Mouse (Mus musculus) layer of hippocampus, adult 18-20 months (tissue): ENCODE measurements around the gene Dyrk1b. TPM values are rescaled to one million over a fixed set of nuclear protein-coding genes. Genes with fewer than 3 reads are reported as not detected.
A peak's percentile ranks its signal among the peaks of the same experiment; 100 is the strongest.
"Not testable (repeated sequence)": the region's sequence is repeated elsewhere in the genome, so short reads cannot be mapped to it uniquely, and the experiment has no call there.

Source experiments
- DNase-seq, 2 experiments: peaks; one replicate each; pipeline ENCODE4 v3.0.0; 2022; ENCODE audit warnings: low spot score in 2 of 2
- long read RNA-seq: library from polyadenylated mRNA; stranded (forward); transcript quantifications from one replicate; pipeline ENCODE4 v2.0.0, GENCODE M21; 2021
- total RNA-seq, 2 experiments: library from RNA; stranded (reverse); gene quantifications; 2 replicates each; pipeline ENCODE4 v1.2.3; 2021

Gene Dyrk1b
- total RNA-seq = 10 to 100 TPM; 41.8 to 43.7 TPM
- long read RNA-seq, transcript Dyrk1b-201 (11 exons, 2,534 nt) = major isoform, 10 of 25 reads
- long read RNA-seq, transcript Dyrk1b-203 (11 exons, 2,018 nt) = minor isoform, 5 of 25 reads
- long read RNA-seq, partial matches to known transcripts = 8 of 25 reads
- long read RNA-seq, other reads (novel, unspliced or antisense) = 2 of 25 reads

GRCm38 (mm10) chr7:28179228-28179627 is at the start of gene Dyrk1b:
Gene Dyrk1b, plus strand, starts transcription at chr7:28179469.
- peak; percentile 97 to 99 for DNase-seq

GRCm38 (mm10) chr7:28137613-28138012 is 41.7 kb upstream of the Dyrk1b start:
- DNase-seq = peak; percentile 6 to 50

GRCm38 (mm10) chr7:28148263-28148662 is 31.0 kb upstream of the Dyrk1b start:
- peak; percentile 17 to 66 for DNase-seq

GRCm38 (mm10) chr7:28149841-28150240 is 29.4 kb upstream of the Dyrk1b start:
- no peak for DNase-seq

GRCm38 (mm10) chr7:28151584-28152221 is 27.6 kb upstream of the Dyrk1b start:
- DNase-seq = peak; percentile 11 to 51

- not testable (repeated sequence) for DNase-seq
Measured at GRCm38 (mm10) chr7:28153595-28153994, 25.7 kb upstream of the Dyrk1b start.

GRCm38 (mm10) chr7:28159292-28159691 is 20.0 kb upstream of the Dyrk1b start:
- no peak for DNase-seq

GRCm38 (mm10) chr7:28159893-28160292 is 19.4 kb upstream of the Dyrk1b start:
- DNase-seq = no peak

GRCm38 (mm10) chr7:28161163-28161749 is 18.0 kb upstream of the Dyrk1b start:
- DNase-seq = no peak

- no peak for DNase-seq
Measured at GRCm38 (mm10) chr7:28165406-28165805, 13.9 kb upstream of the Dyrk1b start.

GRCm38 (mm10) chr7:28168320-28169115 is 10.8 kb upstream of the Dyrk1b start:
- DNase-seq = peak; percentile 28 to 62

- DNase-seq = peak; percentile 89 to 95
Measured at GRCm38 (mm10) chr7:28169489-28170422, 9.5 kb upstream of the Dyrk1b start, which contains the start of gene Fbl. Gene Fbl, plus strand, starts transcription at chr7:28169710.

GRCm38 (mm10) chr7:28175358-28175757 is 3.9 kb upstream of the Dyrk1b start:
- no peak for DNase-seq

- DNase-seq = peak; percentile 91 to 97
Measured at GRCm38 (mm10) chr7:28179741-28180377, 590 bp downstream of the Dyrk1b start.

GRCm38 (mm10) chr7:28180890-28181289 is 1.6 kb downstream of the Dyrk1b start:
- DNase-seq = no peak

- no peak for DNase-seq
Measured at GRCm38 (mm10) chr7:28181376-28181775, 2.1 kb downstream of the Dyrk1b start.

- DNase-seq = no peak
Measured at GRCm38 (mm10) chr7:28182320-28182719, 3.1 kb downstream of the Dyrk1b start.

- DNase-seq = no peak
Measured at GRCm38 (mm10) chr7:28185884-28186283, 6.6 kb downstream of the Dyrk1b start.

GRCm38 (mm10) chr7:28186631-28187030 is 7.4 kb downstream of the Dyrk1b start:
- no peak for DNase-seq

GRCm38 (mm10) chr7:28191489-28191888 is 12.2 kb downstream of the Dyrk1b start:
- DNase-seq = no peak
